Mouse (Mus musculus) embryonic facial prominence, embryonic 11.5 days (tissue): Measurements from ENCODE around the gene Slc9a9. TPM values are rescaled to one million over a fixed set of nuclear protein-coding genes. Genes with fewer than 3 reads are reported as not detected.

ENCODE experiments used
- ATAC-seq: fragments of 200-750 bp; cut with Nextera tagmentation; replicated peaks from 2 replicates; pipeline ENCODE4 v1.8.0; 2017; ENCODE audit warnings: low read depth; ENCODE audit not compliant: insufficient number of reproducible peaks, low FRiP score, low TSS enrichment
- DNase-seq: peaks from one replicate; pipeline ENCODE4 v3.0.0-alpha.2; 2015; ENCODE audit warnings: low spot score
- H3K27ac ChIP-seq: fragments of 300-500 bp; sonication (generic); replicated peaks from 2 replicates; pipeline ENCODE4 v1.5.1; 2014; ENCODE audit warnings: mild to moderate bottlenecking, low read depth, low read length, control low read depth
- H3K27me3 ChIP-seq: fragments of 300-500 bp; sonication (generic); 2 replicates; pipeline ENCODE4 v1.6.1; 2014; ENCODE audit warnings: mild to moderate bottlenecking, low read length, moderate library complexity, mixed read lengths; ENCODE audit not compliant: control insufficient read depth, insufficient read depth
- H3K36me3 ChIP-seq: fragments of 300-500 bp; sonication (generic); replicated peaks from 2 replicates; pipeline ENCODE4 v1.6.1; 2014; ENCODE audit warnings: low read depth, mild to moderate bottlenecking, low read length, moderate library complexity, mixed read lengths; ENCODE audit not compliant: control insufficient read depth, insufficient read depth
- H3K4me1 ChIP-seq: fragments of 300-500 bp; sonication (generic); 2 replicates; pipeline ENCODE4 v1.6.1; 2014; ENCODE audit warnings: low read length, mixed read lengths; ENCODE audit not compliant: control insufficient read depth, insufficient read depth
- H3K4me2 ChIP-seq: fragments of 300-500 bp; sonication (generic); 2 replicates; pipeline ENCODE4 v1.6.1; 2014; ENCODE audit warnings: low read depth, mild to moderate bottlenecking, control low read depth, low read length, moderate library complexity
- H3K4me3 ChIP-seq: fragments of 300-500 bp; sonication (generic); 2 replicates; pipeline ENCODE4 v1.5.1; 2014; ENCODE audit warnings: low read depth, low read length, control low read depth
- H3K9ac ChIP-seq: fragments of 300-500 bp; sonication (generic); replicated peaks from 2 replicates; pipeline ENCODE4 v1.6.1; 2014; ENCODE audit warnings: mild to moderate bottlenecking, control low read depth, low read length
- H3K9me3 ChIP-seq: fragments of 300-500 bp; sonication (generic); replicated peaks from 2 replicates; pipeline ENCODE4 v1.6.1; 2016; ENCODE audit warnings: mild to moderate bottlenecking, low read length, inconsistent platforms, mixed read lengths; ENCODE audit not compliant: control insufficient read depth
- WGBS: fragments of 180-500 bp; shearing (Covaris S2); extraction: QIAGEN DNeasy Blood & Tissue Kit; methylation state at CpG from one replicate; pipeline ENCODE4 v1.1.7; 2014; 5-methylcytosine and 5-hydroxymethylcytosine counted together
- polyA plus RNA-seq: library from polyadenylated mRNA; unstranded; fragments of >200 nt; fragmentation: Nextera tagmentation; extraction: Ambion mirVana; gene quantifications from 2 replicates; pipeline ENCODE4 v1.2.1, GENCODE M21; 2014

Gene Slc9a9
- polyA plus RNA-seq, 1 experiment from 2014 or later, result 4.7 TPM

DNA sequence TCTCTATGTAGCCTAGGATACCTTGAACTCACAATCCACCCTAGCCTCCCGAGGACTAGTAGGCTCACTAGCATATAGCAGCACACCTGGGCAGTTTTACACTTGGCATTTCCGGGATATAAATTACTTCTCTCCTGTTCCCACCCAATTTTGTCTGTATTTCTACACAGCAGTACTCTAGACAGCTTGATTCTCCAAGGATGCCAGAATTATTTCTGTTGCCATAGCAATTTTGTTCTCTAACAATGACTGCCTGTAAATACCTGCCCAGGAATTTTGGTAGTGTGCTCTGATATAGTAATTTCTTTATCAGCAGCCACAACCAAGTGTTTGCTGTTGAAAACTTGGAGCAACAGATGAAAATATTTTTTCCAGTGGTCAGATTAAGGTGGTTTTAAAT, 16.7 kb downstream of the Slc9a9 start:
- Histone ChIP-seq H3K27me3 (no peaks in the 10 kb centered on the region), H3K27ac (no peak overlapping the region), H3K4me1 (no peaks in the 10 kb centered on the region), H3K9me3 (no peaks in the 10 kb centered on the region), H3K9ac (no peak overlapping the region), H3K4me2 (no peak overlapping the region), H3K4me3 (no peak overlapping the region), H3K36me3 (no peaks in the 10 kb centered on the region)
- no peak for DNase-seq
- WGBS, result 88% methylated on average over 2 of the region's 2 CpGs
- ATAC-seq, result no peak

DNA sequence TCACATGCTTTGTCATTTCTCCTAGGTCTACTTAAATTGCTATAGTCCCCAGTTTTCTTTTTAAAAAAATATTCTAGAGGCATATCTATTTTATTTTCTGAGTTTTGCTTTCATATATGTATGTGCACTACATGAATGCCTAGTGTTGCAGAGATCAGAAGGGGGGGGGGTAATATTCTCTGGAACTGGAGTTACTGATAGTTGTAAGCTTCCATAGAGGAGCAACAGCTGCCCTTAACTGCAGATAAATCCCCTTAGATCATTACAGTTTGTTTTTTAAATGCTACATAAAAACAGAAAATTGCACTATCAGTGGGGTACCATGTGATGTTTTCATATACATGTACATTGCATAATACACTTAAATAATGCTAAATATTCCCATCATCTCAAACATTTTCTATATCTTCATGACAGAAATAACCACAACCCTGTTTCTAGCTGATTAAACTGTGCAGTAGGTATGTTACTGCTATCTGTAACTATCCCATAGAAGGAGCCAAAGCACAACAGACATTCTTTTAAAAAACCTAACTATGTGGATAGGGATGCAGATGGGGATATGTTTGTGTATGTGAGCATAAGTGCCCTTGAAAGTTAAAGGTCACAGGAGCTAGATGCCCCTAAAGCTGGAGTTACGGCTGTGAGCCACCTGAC, 17.6 kb downstream of the Slc9a9 start:
- 79% methylated on average over 1 of the region's 1 CpGs for WGBS
- no peaks in the 10 kb centered on the region for H3K36me3 ChIP-seq

DNA sequence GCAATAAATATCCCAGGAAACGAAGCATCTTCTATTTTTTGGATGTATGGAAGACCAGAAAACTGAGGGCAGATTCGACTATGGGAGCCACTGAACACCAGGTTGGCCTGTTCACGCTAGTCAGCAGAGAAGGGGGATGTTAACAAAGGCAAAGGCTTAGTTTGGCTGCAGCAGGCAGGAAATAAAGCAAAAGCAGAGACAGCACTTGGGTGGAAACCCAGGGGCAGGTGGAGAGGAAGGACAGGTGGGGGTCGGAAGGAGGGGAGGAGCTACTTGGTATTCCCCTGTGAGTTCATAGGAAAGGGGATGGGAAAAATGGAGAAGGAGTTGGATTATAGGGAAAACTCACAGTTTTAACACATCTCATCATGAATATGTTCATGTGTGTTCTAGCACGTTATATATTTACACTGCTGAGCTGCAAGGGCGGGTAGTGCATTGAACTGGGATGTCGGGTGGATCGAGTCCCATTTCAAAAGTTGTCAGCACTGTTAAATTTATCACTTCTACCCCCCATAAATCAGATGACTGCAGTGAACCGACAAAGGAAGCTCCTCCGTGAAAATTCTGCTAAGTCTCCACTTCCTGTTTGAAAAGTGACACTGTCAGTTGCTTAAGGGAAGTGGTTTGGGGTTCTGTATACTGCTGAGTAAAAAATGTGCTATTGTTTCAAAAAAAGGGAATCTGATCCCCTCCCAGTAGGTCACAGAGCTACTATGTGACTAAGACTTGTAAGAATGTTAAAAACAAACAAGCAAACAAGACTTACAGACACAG, 21.8 kb downstream of the Slc9a9 start:
- H3K4me1 ChIP-seq, result no peaks in the 10 kb centered on the region
- H3K36me3 ChIP-seq, result no peaks in the 10 kb centered on the region
- no peak overlapping the region for H3K4me3 ChIP-seq
- DNase-seq, result no peak
- H3K9me3 ChIP-seq, result no peaks in the 10 kb centered on the region
- H3K9ac ChIP-seq, result no peak overlapping the region
- no peak overlapping the region for H3K27ac ChIP-seq
- H3K4me2 ChIP-seq, result no peak overlapping the region
- no peaks in the 10 kb centered on the region for H3K27me3 ChIP-seq
- ATAC-seq, result no peak
- 50% methylated on average over 10 of the region's 10 CpGs for WGBS

More for the DNA sequence above, 17.6 kb downstream of the Slc9a9 start:
- no peaks in the 10 kb centered on the region for H3K27me3 ChIP-seq
- DNase-seq, result no peak
- H3K27ac ChIP-seq, result no peak overlapping the region
- H3K9ac ChIP-seq, result no peak overlapping the region
- H3K4me2 ChIP-seq, result no peak overlapping the region
- no peak for ATAC-seq
- H3K4me1 ChIP-seq, result no peaks in the 10 kb centered on the region
- no peak overlapping the region for H3K4me3 ChIP-seq
- no peaks in the 10 kb centered on the region for H3K9me3 ChIP-seq

DNA sequence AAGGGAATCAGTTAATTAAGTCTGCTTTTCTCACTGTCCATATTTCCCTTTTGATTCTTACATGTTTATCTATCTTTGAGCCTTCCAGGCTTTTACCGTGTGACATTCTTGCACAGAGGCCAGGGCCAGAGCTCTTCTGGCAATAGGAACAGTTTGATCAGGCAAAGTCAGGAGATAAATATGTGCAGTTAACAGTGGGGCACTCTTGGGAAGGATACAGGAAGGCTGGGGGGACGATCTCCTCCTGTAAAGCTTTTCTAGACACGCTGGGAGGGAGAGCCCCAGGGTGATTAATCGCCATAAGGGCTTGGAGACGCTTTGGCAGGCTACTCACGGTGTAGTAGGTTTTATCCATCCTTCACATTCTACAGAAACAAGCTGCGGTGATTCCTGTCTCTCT, 22.4 kb downstream of the Slc9a9 start:
- no peak overlapping the region for H3K27ac ChIP-seq
- DNase-seq, result no peak
- no peak for ATAC-seq
- H3K4me3 ChIP-seq, result no peak overlapping the region
- no peak overlapping the region for H3K9ac ChIP-seq
- no peaks in the 10 kb centered on the region for H3K4me1 ChIP-seq
- H3K27me3 ChIP-seq, result no peaks in the 10 kb centered on the region
- no peak overlapping the region for H3K4me2 ChIP-seq
- no peaks in the 10 kb centered on the region for H3K36me3 ChIP-seq
- H3K9me3 ChIP-seq, result no peaks in the 10 kb centered on the region
- whole genome bisulfite sequencing, result 27% methylated on average over 7 of the region's 7 CpGs

DNA sequence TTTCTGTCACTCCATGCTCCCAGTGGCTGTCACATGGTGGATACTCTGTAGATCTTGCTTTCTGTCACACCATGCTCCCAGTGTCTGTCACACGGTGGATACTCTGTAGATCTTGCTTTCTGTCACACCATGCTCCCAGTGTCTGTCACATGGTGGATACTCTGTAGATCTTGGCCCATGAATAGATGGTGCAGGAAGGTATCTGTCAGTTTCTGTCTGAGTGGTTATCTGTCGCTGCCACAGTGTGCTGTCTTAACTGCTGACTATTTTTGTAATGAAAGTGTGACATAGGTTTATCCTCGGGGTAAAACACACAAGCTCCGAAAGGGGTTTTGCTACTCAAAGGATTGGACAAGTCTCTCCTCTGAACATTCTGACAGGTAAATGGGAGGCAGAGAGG, 24.5 kb downstream of the Slc9a9 start:
- Histone ChIP-seq H3K27me3 (no peaks in the 10 kb centered on the region), H3K9me3 (no peaks in the 10 kb centered on the region), H3K27ac (no peak overlapping the region), H3K36me3 (no peaks in the 10 kb centered on the region), H3K4me2 (no peak overlapping the region), H3K4me3 (no peak overlapping the region), H3K9ac (no peak overlapping the region), H3K4me1 (no peaks in the 10 kb centered on the region)
- DNase-seq (no peak), ATAC-seq (no peak)
- WGBS, result 86% methylated on average over 4 of the region's 4 CpGs

DNA sequence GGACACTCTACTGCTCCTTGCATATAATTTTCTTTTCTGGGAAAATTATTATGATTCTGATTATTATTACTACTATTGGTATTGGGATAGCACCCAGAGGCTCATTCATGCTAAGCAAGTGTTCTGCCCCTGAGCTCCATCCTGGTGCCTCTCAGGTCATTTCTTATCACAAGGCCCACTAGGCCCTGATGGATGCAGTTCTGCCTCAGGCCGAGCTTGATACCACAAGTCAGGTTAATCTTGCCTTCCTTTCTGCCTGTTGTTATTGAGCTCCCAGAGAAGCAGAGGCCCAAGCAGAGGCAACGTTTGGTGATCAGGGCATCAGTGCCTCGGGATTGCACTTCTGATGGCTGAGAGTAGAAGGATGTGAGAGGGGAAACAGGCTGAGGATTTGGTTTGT, 25.3 kb downstream of the Slc9a9 start:
- H3K4me2 ChIP-seq, result no peak overlapping the region
- WGBS, result 71% methylated on average over 3 of the region's 3 CpGs
- H3K9me3 ChIP-seq, result no peaks in the 10 kb centered on the region
- ATAC-seq, result no peak
- no peak overlapping the region for H3K4me3 ChIP-seq
- DNase-seq, result no peak
- no peak overlapping the region for H3K9ac ChIP-seq
- H3K4me1 ChIP-seq, result no peaks in the 10 kb centered on the region
- H3K27me3 ChIP-seq, result no peaks in the 10 kb centered on the region
- no peak overlapping the region for H3K27ac ChIP-seq
- H3K36me3 ChIP-seq, result no peaks in the 10 kb centered on the region

DNA sequence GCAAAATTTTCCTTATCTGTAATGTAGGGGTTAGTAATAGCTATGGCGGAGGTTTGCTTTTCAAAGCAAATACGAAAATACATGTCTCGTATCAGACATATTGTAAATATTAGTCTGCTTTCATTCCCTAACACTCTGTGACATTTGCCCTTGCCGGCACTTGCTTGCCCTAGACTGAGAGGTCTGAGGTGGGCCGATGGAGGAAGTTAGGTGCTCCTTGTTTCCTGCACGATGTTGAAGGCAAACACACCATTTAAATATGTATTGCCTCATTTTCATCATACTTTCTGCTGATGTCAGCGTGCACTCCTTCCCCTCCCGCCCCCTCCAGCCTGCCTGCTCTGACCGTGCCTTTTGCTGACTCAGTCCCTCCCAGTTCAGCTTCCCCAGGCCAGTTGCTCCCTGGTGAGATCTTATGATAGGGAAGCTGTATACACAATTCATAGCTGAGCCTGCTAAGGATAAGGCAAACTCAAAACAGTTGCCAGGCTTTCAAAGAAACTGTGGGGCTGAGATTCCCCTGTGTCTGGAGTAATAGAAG, 26.9 kb downstream of the Slc9a9 start:
- H3K9ac ChIP-seq, result no peak overlapping the region
- DNase-seq, result peak; percentile 12
- no peak overlapping the region for H3K27ac ChIP-seq
- H3K4me1 ChIP-seq, result no peaks in the 10 kb centered on the region
- no peaks in the 10 kb centered on the region for H3K27me3 ChIP-seq
- H3K9me3 ChIP-seq, result no peaks in the 10 kb centered on the region
- H3K36me3 ChIP-seq, result no peaks in the 10 kb centered on the region
- no peak overlapping the region for H3K4me2 ChIP-seq
- WGBS, result 63% methylated on average over 9 of the region's 9 CpGs
- H3K4me3 ChIP-seq, result no peak overlapping the region
- no peak for ATAC-seq

DNA sequence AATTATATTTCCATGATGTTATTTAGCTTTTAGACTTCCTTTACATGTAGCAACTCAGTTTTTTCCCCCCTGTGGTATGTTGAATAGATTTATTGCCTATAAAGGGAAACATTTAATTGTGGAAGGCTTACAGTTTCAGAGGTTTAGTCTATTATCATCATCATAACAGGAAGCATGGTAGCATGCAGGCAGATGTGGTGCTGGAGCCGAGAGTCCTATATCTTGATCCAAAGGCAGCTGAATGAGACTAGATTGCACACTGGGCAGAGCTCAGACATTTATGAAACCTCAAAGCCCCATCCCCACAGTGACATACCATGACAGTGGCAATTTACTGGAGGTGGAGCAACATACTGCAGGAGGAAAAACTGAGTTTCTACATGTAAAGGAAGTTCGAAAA, 28.5 kb downstream of the Slc9a9 start:
- Histone ChIP-seq H3K36me3 (no peaks in the 10 kb centered on the region), H3K27me3 (no peaks in the 10 kb centered on the region), H3K9me3 (no peaks in the 10 kb centered on the region), H3K4me1 (no peaks in the 10 kb centered on the region), H3K4me2 (no peak overlapping the region), H3K4me3 (no peak overlapping the region), H3K27ac (no peak overlapping the region), H3K9ac (no peak overlapping the region)
- WGBS, result 82% methylated on average over 2 of the region's 2 CpGs
- ATAC-seq (no peak), DNase-seq (no peak)
